Mouse (Mus musculus) limb, embryonic 14.5 days (tissue): ENCODE results near the gene Kif13a. TPM values are rescaled to one million over a fixed set of nuclear protein-coding genes. Genes with fewer than 3 reads are reported as not detected.

Experiments used
- ATAC-seq: fragments of 200-750 bp; cut with Nextera tagmentation; 2 replicates; pipeline ENCODE4 v1.8.0; 2017; ENCODE audit warnings: low read depth, moderate number of reproducible peaks, moderate TSS enrichment; ENCODE audit not compliant: low FRiP score
- DNase-seq: peaks from one replicate; pipeline ENCODE4 v3.0.0-alpha.2; 2015; ENCODE audit warnings: low spot score
- H3K27ac ChIP-seq: fragments of 300-500 bp; sonication (generic); replicated peaks from 2 replicates; pipeline ENCODE4 v1.5.1; 2014; ENCODE audit warnings: low read depth, mild to moderate bottlenecking, low read length, moderate library complexity, mixed read lengths
- H3K27me3 ChIP-seq: fragments of 300-500 bp; sonication (generic); 2 replicates; pipeline ENCODE4 v1.6.1; 2014; ENCODE audit warnings: low read length, mixed read lengths; ENCODE audit not compliant: control insufficient read depth, insufficient read depth
- H3K36me3 ChIP-seq: fragments of 300-500 bp; sonication (generic); 2 replicates; pipeline ENCODE4 v1.6.1; 2014; ENCODE audit warnings: mild to moderate bottlenecking, low read length, moderate library complexity, mixed read lengths; ENCODE audit not compliant: control insufficient read depth, insufficient read depth
- H3K4me1 ChIP-seq: fragments of 300-500 bp; sonication (generic); 2 replicates; pipeline ENCODE4 v1.6.1; 2014; ENCODE audit warnings: antibody characterized with exemption, low read length, mixed read lengths; ENCODE audit not compliant: control insufficient read depth, insufficient read depth
- H3K4me2 ChIP-seq: fragments of 300-500 bp; sonication (generic); replicated peaks from 2 replicates; pipeline ENCODE4 v1.6.1; 2014; ENCODE audit warnings: low read depth, mild to moderate bottlenecking, low read length, moderate library complexity; ENCODE audit not compliant: severe bottlenecking
- H3K4me3 ChIP-seq: fragments of 300-500 bp; sonication (generic); replicated peaks from 2 replicates; pipeline ENCODE4 v1.5.1; 2014; ENCODE audit warnings: low read length
- H3K9ac ChIP-seq: fragments of 300-500 bp; sonication (generic); 2 replicates; pipeline ENCODE4 v1.6.1; 2014; ENCODE audit warnings: mild to moderate bottlenecking, low read depth, low read length, moderate library complexity; ENCODE audit not compliant: severe bottlenecking
- H3K9me3 ChIP-seq: fragments of 300-500 bp; sonication (generic); 2 replicates; pipeline ENCODE4 v1.6.1; 2016; ENCODE audit warnings: low read length; ENCODE audit not compliant: control insufficient read depth
- POLR2A ChIP-seq: fragments of 200-500 bp; IDR thresholded peaks from 2 replicates; pipeline ENCODE4 v1.8.0; 2012; ENCODE audit warnings: inconsistent platforms, mild to moderate bottlenecking, moderate library complexity, borderline replicate concordance; ENCODE audit not compliant: insufficient read depth, insufficient read length; ENCODE audit errors: extremely low read depth
- WGBS: fragments of 180-500 bp; shearing (Covaris S2); extraction: QIAGEN DNeasy Blood & Tissue Kit; methylation state at CpG from one replicate; pipeline ENCODE4 v1.1.7; 2014; 5-methylcytosine and 5-hydroxymethylcytosine counted together
- polyA plus RNA-seq, 2 experiments: library from polyadenylated mRNA; depleted of rRNA in 1 of 2; stranded (reverse) in 1 of 2; unstranded in 1 of 2; fragments of >200 nt; fragmentation: Nextera tagmentation in 1 of 2; extraction: Ambion mirVana in 1 of 2; gene quantifications; 2 replicates each; pipeline versions ENCODE4 v1.2.1 to v1.2.3; 2012 to 2014

Kif13a gene
- polyA plus RNA-seq, 2 experiments = 27.6 to 28.7 TPM

DNA sequence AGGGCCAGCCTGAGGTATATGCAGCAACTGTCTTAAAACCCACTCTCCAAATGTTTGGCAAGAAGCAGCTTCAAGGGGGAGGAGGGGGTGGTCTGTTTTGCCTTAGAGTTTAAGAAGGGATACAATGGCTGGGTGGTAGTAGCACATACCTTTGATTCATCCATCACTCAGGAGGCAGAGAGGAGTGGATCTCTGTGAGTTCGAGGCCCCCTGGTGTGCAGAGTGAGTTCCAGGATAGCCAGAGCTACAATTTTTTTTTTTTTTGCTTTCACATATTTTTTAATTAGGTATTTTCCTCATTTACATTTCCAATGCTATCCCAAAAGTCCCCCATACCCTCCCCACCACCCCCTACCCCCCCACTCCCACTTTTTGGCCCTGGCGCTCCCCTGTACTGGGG lies 39.0 kb upstream of the Kif13a start:
- no peaks in the 10 kb centered on the region for H3K9me3 ChIP-seq
- no peak for ATAC-seq
- H3K36me3 ChIP-seq = no peaks in the 10 kb centered on the region
- H3K4me2 ChIP-seq = no peak overlapping the region
- no peaks in the 10 kb centered on the region for H3K27me3 ChIP-seq
- H3K9ac ChIP-seq = no peak overlapping the region
- no peak overlapping the region for H3K4me3 ChIP-seq
- TF ChIP-seq POLR2A = no peak
- H3K27ac ChIP-seq = no peak overlapping the region
- DNase-seq = no peak
- WGBS = 92% methylated on average over 2 of the region's 2 CpGs
- H3K4me1 ChIP-seq = no peaks in the 10 kb centered on the region

GRCm38 (mm10) chr13:46967308-46967707 lies 37.6 kb upstream of the Kif13a start:
- ATAC-seq (no peak), DNase-seq (no peak)
- Histone ChIP-seq H3K4me3 (no peak overlapping the region), H3K4me1 (no peaks in the 10 kb centered on the region), H3K9ac (no peak overlapping the region), H3K9me3 (no peaks in the 10 kb centered on the region), H3K36me3 (no peaks in the 10 kb centered on the region), H3K4me2 (no peak overlapping the region), H3K27ac (no peak overlapping the region), H3K27me3 (no peaks in the 10 kb centered on the region)
- no peak for TF ChIP-seq POLR2A
- 75% methylated on average over 4 of the region's 4 CpGs for WGBS

GRCm38 (mm10) chr13:46960878-46961474 lies 31.3 kb upstream of the Kif13a start:
- Histone ChIP-seq H3K27me3 (no peaks in the 10 kb centered on the region), H3K36me3 (no peaks in the 10 kb centered on the region), H3K4me2 (no peak overlapping the region), H3K9me3 (no peaks in the 10 kb centered on the region), H3K27ac (no peak overlapping the region), H3K9ac (no peak overlapping the region), H3K4me1 (peaks cover 3% of the 10 kb centered on the region), H3K4me3 (no peak overlapping the region)
- DNase-seq (no peak), ATAC-seq (no peak)
- 40% methylated on average over 7 of the region's 7 CpGs for WGBS
- TF ChIP-seq POLR2A = no peak

- DNase-seq = no peak
- WGBS = 83% methylated on average over 5 of the region's 5 CpGs
- H3K4me2 ChIP-seq = no peak overlapping the region
These were observed 29.5 kb upstream of the Kif13a start for GRCm38 (mm10) chr13:46959139-46959538.

DNA sequence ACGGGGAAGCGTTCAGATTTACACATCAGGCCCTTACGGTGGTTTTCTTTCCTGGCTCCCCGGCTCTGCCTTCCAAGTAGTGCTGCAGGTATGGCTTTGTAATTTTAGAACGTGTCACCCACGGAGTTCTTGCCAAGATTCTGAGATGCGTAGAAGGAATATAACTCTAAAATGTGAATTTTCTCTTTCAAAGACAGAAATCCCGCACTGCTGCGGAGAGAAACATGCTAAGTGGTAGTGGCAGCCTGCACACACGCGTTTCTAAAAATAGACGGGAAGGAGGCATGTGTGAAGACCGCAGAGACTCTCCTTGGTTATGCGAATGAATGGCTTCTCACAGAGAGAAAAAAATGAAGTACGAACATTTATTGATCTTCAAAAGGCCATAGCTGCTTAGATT lies 21.5 kb upstream of the Kif13a start:
- peak; percentile 48 for DNase-seq
- whole genome bisulfite sequencing = 27% methylated on average over 15 of the region's 15 CpGs
- H3K9me3 ChIP-seq = peaks cover 4% of the 10 kb centered on the region; the same call in 1 of the 2 replicates
- peak overlapping the region; percentile 33; the same call in 1 of the 2 replicates for H3K27ac ChIP-seq
- H3K4me2 ChIP-seq = peak overlapping the region; percentile 32
- no peak for TF ChIP-seq POLR2A
- no peaks in the 10 kb centered on the region for H3K27me3 ChIP-seq
- ATAC-seq = no peak
- H3K4me1 ChIP-seq = no peaks in the 10 kb centered on the region
- H3K36me3 ChIP-seq = no peaks in the 10 kb centered on the region
- H3K4me3 ChIP-seq = no peak overlapping the region
- H3K9ac ChIP-seq = no peak overlapping the region

More at GRCm38 (mm10) chr13:46959139-46959538, 29.5 kb upstream of the Kif13a start:
- Histone ChIP-seq H3K4me1 (peaks cover 3% of the 10 kb centered on the region), H3K9ac (no peak overlapping the region), H3K36me3 (no peaks in the 10 kb centered on the region), H3K4me3 (no peak overlapping the region), H3K9me3 (no peaks in the 10 kb centered on the region), H3K27ac (no peak overlapping the region), H3K27me3 (no peaks in the 10 kb centered on the region)
- no peak for TF ChIP-seq POLR2A
- ATAC-seq = no peak
